Mouse (Mus musculus): ENCODE measurements at regions not wholly inside any gene's neighbourhood (a gene's known extent, or its start where the extent isn't known, plus 50 kb on each side); places are given as distances from the start of the nearest gene placed in this dataset.

- Histone ChIP-seq H3K9ac (no peak overlapping the region), H3K27me3 (no peaks in the 10 kb centered on the region), H3K27ac (replicated peaks) (no peak overlapping the region), H3K4me3 (replicated peaks) (no peak overlapping the region), H3K4me1 (no peaks in the 10 kb centered on the region), H3K36me3 (no peaks in the 10 kb centered on the region), H3K4me2 (replicated peaks) (no peak overlapping the region), H3K9me3 (replicated peaks) (no peaks in the 10 kb centered on the region)
- WGBS, result 78% methylated on average over 3 of the region's 3 CpGs
- ATAC-seq (ENCODE audit: insufficient number of reproducible peaks, low FRiP score, low TSS enrichment, low read depth), result no peak
Observed at GRCm38 (mm10) chr16:93033943-93034342, 208.0 kb upstream of the Runx1 start.

- Histone ChIP-seq H3K9me3 (replicated peaks) (no peaks in the 10 kb centered on the region), H3K4me3 (replicated peaks) (no peak overlapping the region), H3K36me3 (no peaks in the 10 kb centered on the region), H3K27me3 (no peaks in the 10 kb centered on the region), H3K4me1 (peaks cover 3% of the 10 kb centered on the region; the same call in 1 of the 2 replicates), H3K9ac (no peak overlapping the region), H3K4me2 (replicated peaks) (no peak overlapping the region), H3K27ac (replicated peaks) (no peak overlapping the region)
- WGBS, result 66% methylated on average over 5 of the region's 5 CpGs
- ATAC-seq (ENCODE audit: insufficient number of reproducible peaks, low FRiP score, low TSS enrichment, low read depth), result no peak
Observed at GRCm38 (mm10) chr16:93031624-93032023, 205.7 kb upstream of the Runx1 start.

- Histone ChIP-seq H3K36me3 (no peaks in the 10 kb centered on the region), H3K9me3 (replicated peaks) (no peaks in the 10 kb centered on the region), H3K4me1 (peaks cover 9% of the 10 kb centered on the region; the same call in 1 of the 2 replicates), H3K27ac (replicated peaks) (no peak overlapping the region), H3K4me2 (replicated peaks) (no peak overlapping the region), H3K27me3 (no peaks in the 10 kb centered on the region), H3K4me3 (replicated peaks) (no peak overlapping the region), H3K9ac (no peak overlapping the region)
- ATAC-seq (ENCODE audit: insufficient number of reproducible peaks, low FRiP score, low TSS enrichment, low read depth), result no peak
- 79% methylated on average over 7 of the region's 7 CpGs for WGBS
Observed at GRCm38 (mm10) chr16:93028640-93029039, 202.7 kb upstream of the Runx1 start.

- 71% methylated on average over 7 of the region's 7 CpGs for WGBS
- H3K27me3 ChIP-seq, result no peaks in the 10 kb centered on the region
- no peak overlapping the region for H3K4me2 ChIP-seq (replicated peaks)
- no peaks in the 10 kb centered on the region for H3K9me3 ChIP-seq (replicated peaks)
- H3K4me1 ChIP-seq, result peaks cover 9% of the 10 kb centered on the region; the same call in 1 of the 2 replicates
- no peak for ATAC-seq (ENCODE audit: insufficient number of reproducible peaks, low FRiP score, low TSS enrichment, low read depth)
- no peak overlapping the region for H3K9ac ChIP-seq
- H3K4me3 ChIP-seq (replicated peaks), result no peak overlapping the region
- no peaks in the 10 kb centered on the region for H3K36me3 ChIP-seq
- H3K27ac ChIP-seq (replicated peaks), result no peak overlapping the region
Observed at GRCm38 (mm10) chr16:93028016-93028415, 202.1 kb upstream of the Runx1 start.

DNA sequence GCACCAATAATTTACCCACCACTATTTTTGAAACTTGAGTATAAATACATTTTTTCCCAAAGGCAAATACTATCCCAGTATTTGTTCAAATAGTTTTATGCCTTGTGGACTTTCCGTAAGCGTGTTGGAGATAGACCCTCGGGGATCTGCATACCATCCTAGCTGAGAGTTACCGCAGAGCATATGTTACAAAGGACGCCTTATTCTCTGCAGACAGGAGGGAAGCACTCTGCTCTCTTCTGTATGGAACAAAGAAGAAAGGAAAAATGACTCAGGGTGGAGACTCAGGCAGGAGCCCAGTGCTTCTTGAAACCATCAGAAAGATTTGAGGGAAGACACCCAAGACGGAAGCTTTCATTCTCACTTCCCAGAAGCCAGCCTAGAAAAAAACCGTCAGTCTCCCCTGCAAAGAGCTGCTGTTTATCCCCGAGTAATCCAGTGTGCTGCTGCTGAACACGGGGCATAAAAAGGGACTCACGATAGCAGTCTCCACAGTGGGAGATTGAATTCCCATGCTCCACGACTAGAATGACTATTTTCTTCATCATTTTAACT is 200.2 kb upstream of the Runx1 start:
- H3K4me3 ChIP-seq (replicated peaks), result no peak overlapping the region
- H3K4me2 ChIP-seq (replicated peaks), result 0 out of 2 replicates have a peak overlapping the region, but pooled peaks have one; percentile 3
- no peak overlapping the region for H3K9ac ChIP-seq
- peak overlapping the region; percentile 55 for H3K27ac ChIP-seq (replicated peaks)
- no peaks in the 10 kb centered on the region for H3K9me3 ChIP-seq (replicated peaks)
- ATAC-seq (ENCODE audit: insufficient number of reproducible peaks, low FRiP score, low TSS enrichment, low read depth), result no peak
- no peaks in the 10 kb centered on the region for H3K36me3 ChIP-seq
- H3K27me3 ChIP-seq, result no peaks in the 10 kb centered on the region
- WGBS, result 9% methylated on average over 11 of the region's 11 CpGs
- H3K4me1 ChIP-seq, result peaks cover 9% of the 10 kb centered on the region; the same call in 1 of the 2 replicates

- no peak overlapping the region for H3K27ac ChIP-seq (replicated peaks)
- no peaks in the 10 kb centered on the region for H3K36me3 ChIP-seq
- H3K4me2 ChIP-seq (replicated peaks), result no peak overlapping the region
- H3K9me3 ChIP-seq (replicated peaks), result no peaks in the 10 kb centered on the region
- no peaks in the 10 kb centered on the region for H3K27me3 ChIP-seq
- no peak overlapping the region for H3K9ac ChIP-seq
- H3K4me1 ChIP-seq, result peaks cover 7% of the 10 kb centered on the region; the same call in 1 of the 2 replicates
- ATAC-seq (ENCODE audit: insufficient number of reproducible peaks, low FRiP score, low TSS enrichment, low read depth), result no peak
- no peak overlapping the region for H3K4me3 ChIP-seq (replicated peaks)
- WGBS, result 76% methylated on average over 7 of the region's 7 CpGs
Observed at GRCm38 (mm10) chr16:93019800-93020555, 194.0 kb upstream of the Runx1 start.

DNA sequence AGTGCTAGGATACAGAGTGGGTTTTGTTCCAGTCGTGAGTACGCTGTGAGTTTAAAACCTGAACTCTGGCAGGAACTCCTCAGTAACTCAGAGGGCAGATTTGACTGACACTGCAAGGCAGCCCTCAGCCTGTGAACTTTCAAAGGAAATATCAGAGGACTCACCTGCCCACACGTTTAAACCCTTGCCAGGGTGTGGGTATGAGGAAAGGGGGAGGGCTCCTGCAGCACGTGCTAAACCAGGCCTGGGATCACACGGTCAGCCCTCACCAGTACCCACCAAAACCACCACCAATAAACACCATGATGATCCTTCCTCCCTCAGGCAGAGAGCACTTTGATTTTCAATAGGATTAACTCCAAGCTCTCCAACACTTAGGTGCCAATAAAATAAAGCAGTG is 192.8 kb upstream of the Runx1 start:
- Histone ChIP-seq H3K36me3 (no peaks in the 10 kb centered on the region), H3K4me1 (peaks cover 7% of the 10 kb centered on the region; the same call in 1 of the 2 replicates), H3K9me3 (replicated peaks) (no peaks in the 10 kb centered on the region), H3K4me3 (replicated peaks) (no peak overlapping the region), H3K4me2 (replicated peaks) (no peak overlapping the region), H3K27me3 (no peaks in the 10 kb centered on the region), H3K9ac (no peak overlapping the region), H3K27ac (replicated peaks) (no peak overlapping the region)
- WGBS, result 46% methylated on average over 5 of the region's 5 CpGs
- ATAC-seq (ENCODE audit: insufficient number of reproducible peaks, low FRiP score, low TSS enrichment, low read depth), result no peak

- no peak overlapping the region for H3K4me2 ChIP-seq (replicated peaks)
- peaks cover 7% of the 10 kb centered on the region; the same call in 1 of the 2 replicates for H3K4me1 ChIP-seq
- H3K9ac ChIP-seq, result no peak overlapping the region
- no peaks in the 10 kb centered on the region for H3K27me3 ChIP-seq
- H3K27ac ChIP-seq (replicated peaks), result no peak overlapping the region
- WGBS, result 88% methylated on average over 9 of the region's 9 CpGs
- ATAC-seq (ENCODE audit: insufficient number of reproducible peaks, low FRiP score, low TSS enrichment, low read depth), result no peak
- no peaks in the 10 kb centered on the region for H3K9me3 ChIP-seq (replicated peaks)
- H3K4me3 ChIP-seq (replicated peaks), result no peak overlapping the region
- H3K36me3 ChIP-seq, result no peaks in the 10 kb centered on the region
Observed at GRCm38 (mm10) chr16:93017025-93017424, 191.1 kb upstream of the Runx1 start.

- ATAC-seq (ENCODE audit: insufficient number of reproducible peaks, low FRiP score, low TSS enrichment, low read depth), result no peak
- Histone ChIP-seq H3K27ac (replicated peaks) (no peak overlapping the region), H3K4me1 (peaks cover 7% of the 10 kb centered on the region; the same call in 1 of the 2 replicates), H3K27me3 (no peaks in the 10 kb centered on the region), H3K9me3 (replicated peaks) (no peaks in the 10 kb centered on the region), H3K4me3 (replicated peaks) (no peak overlapping the region), H3K36me3 (no peaks in the 10 kb centered on the region), H3K4me2 (replicated peaks) (no peak overlapping the region), H3K9ac (no peak overlapping the region)
- WGBS, result 42% methylated on average over 6 of the region's 6 CpGs
Observed at GRCm38 (mm10) chr16:93015636-93016035, 189.7 kb upstream of the Runx1 start.

DNA sequence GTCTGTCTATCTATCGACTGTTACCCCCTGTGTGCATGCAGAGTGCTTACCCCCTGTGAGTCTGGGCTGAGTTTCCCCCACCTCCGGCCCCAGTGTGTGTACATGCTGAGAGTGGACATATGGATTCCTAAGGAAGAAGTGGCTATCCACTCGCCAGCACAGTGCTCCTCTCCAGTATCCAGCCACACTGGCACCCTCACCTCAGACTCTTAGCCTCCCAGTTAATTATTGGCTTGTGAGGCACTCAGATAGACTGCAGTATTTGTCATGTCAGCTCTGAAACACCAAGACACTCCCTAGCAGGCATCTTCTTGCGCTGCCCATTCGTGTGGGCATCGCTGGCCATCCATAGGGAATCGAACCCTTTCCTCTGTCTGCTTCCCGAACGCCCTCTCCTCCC is 189.0 kb upstream of the Runx1 start:
- H3K9ac ChIP-seq, result no peak overlapping the region
- no peaks in the 10 kb centered on the region for H3K27me3 ChIP-seq
- H3K9me3 ChIP-seq (replicated peaks), result no peaks in the 10 kb centered on the region
- H3K4me2 ChIP-seq (replicated peaks), result no peak overlapping the region
- no peaks in the 10 kb centered on the region for H3K36me3 ChIP-seq
- ATAC-seq (ENCODE audit: insufficient number of reproducible peaks, low FRiP score, low TSS enrichment, low read depth), result no peak
- H3K4me1 ChIP-seq, result 0 out of 2 replicates have a peak, but pooled peaks cover 2% of the 10 kb centered on the region
- H3K27ac ChIP-seq (replicated peaks), result no peak overlapping the region
- WGBS, result 85% methylated on average over 9 of the region's 9 CpGs
- no peak overlapping the region for H3K4me3 ChIP-seq (replicated peaks)

DNA sequence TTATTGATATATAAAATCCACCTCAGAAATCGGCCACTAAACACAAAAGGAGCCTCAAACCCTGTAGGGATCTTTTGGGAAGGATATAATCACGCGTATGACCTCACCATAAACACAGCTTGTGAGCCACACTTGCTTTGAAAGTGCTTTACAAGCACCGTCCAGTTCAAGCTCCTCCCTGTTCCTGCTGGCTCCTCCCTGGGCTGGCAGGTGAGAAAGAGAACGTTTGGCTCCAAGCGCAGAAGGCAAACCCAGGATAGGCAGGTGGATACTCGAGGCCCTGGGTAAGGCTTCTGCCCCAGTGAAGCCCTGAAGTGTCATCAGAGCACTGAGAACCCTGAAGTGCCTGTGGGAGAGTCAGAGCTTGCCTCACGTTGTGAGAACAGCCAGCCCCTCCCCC is 187.9 kb upstream of the Runx1 start:
- H3K4me2 ChIP-seq (replicated peaks), result no peak overlapping the region
- no peak for ATAC-seq (ENCODE audit: insufficient number of reproducible peaks, low FRiP score, low TSS enrichment, low read depth)

More for the DNA sequence above, 187.9 kb upstream of the Runx1 start:
- Histone ChIP-seq H3K9ac (no peak overlapping the region), H3K4me3 (replicated peaks) (no peak overlapping the region), H3K36me3 (no peaks in the 10 kb centered on the region), H3K9me3 (replicated peaks) (no peaks in the 10 kb centered on the region), H3K27ac (replicated peaks) (no peak overlapping the region), H3K4me1 (0 out of 2 replicates have a peak, but pooled peaks cover 2% of the 10 kb centered on the region), H3K27me3 (no peaks in the 10 kb centered on the region)
- WGBS, result 45% methylated on average over 8 of the region's 8 CpGs
